Mouse (Mus musculus): ENCODE results near the gene Rab13. TPM values are rescaled to one million over a fixed set of nuclear protein-coding genes. Genes with fewer than 3 reads are reported as not detected.

Rab13 gene
- polyA plus RNA-seq, 1 experiment, result 28.1 TPM

GRCm38 (mm10) chr3:90203619-90204018, 9.9 kb upstream of the Rab13 start:
- no peaks in the 10 kb centered on the region for H3K79me2 ChIP-seq (ENCODE audit: control insufficient read depth, insufficient read depth)
- H3K4me2 ChIP-seq (ENCODE audit: low read depth), result no peak overlapping the region
- H3K36me3 ChIP-seq (ENCODE audit: control insufficient read depth, insufficient read depth), result peaks cover 11% of the 10 kb centered on the region
- no peaks in the 10 kb centered on the region for H3K27me3 ChIP-seq (ENCODE audit: control insufficient read depth, insufficient read depth, insufficient read length)
- no peak for TF ChIP-seq USF1 (IDR thresholded peaks at IDR 0.05; ENCODE audit: low read depth)
- TF ChIP-seq MAX (IDR thresholded peaks at IDR 0.05; ENCODE audit: low read depth), result no peak
- no peak for TF ChIP-seq SRF (IDR thresholded peaks at IDR 0.05; ENCODE audit: control insufficient read depth, insufficient read length, low read depth)
- TF ChIP-seq POLR2A (IDR thresholded peaks at IDR 0.05; ENCODE audit: insufficient read length, low read depth), result no peak
- TF ChIP-seq E2F4 (IDR thresholded peaks at IDR 0.05; ENCODE audit: insufficient read depth), result no peak
- TF ChIP-seq MYOD1 (IDR thresholded peaks at IDR 0.05; ENCODE audit: control insufficient read depth in 1 of 3, insufficient read length in 2 of 3, low read depth in 2 of 3), result no peak
- no peak for TF ChIP-seq TCF3 (IDR thresholded peaks at IDR 0.05; ENCODE audit: insufficient read length, low read depth)
- no peak for TF ChIP-seq POLR2AphosphoS2 (IDR thresholded peaks at IDR 0.05; ENCODE audit: insufficient read length, low read depth)
- no peak for TF ChIP-seq TCF12 (IDR thresholded peaks at IDR 0.05; ENCODE audit: insufficient read depth, poor library complexity, severe bottlenecking)
- TF ChIP-seq REST (IDR thresholded peaks at IDR 0.05; ENCODE audit: insufficient read depth, insufficient read length), result no peak
- TF ChIP-seq MYOG (IDR thresholded peaks at IDR 0.05; ENCODE audit: control insufficient read depth in 1 of 3, insufficient read depth in 1 of 3, insufficient read length in 2 of 3, low read depth in 2 of 3), result no peak
- no peak for TF ChIP-seq CEBPB (IDR thresholded peaks at IDR 0.05; ENCODE audit: insufficient read depth, poor library complexity, severe bottlenecking)
- no peak overlapping the region for H3K4me3 ChIP-seq
- no peak overlapping the region for H3ac ChIP-seq (ENCODE audit: control insufficient read depth, insufficient read length)

- TF ChIP-seq REST (IDR thresholded peaks at IDR 0.05; ENCODE audit: insufficient read depth, insufficient read length), result no peak
- no peak for TF ChIP-seq SRF (IDR thresholded peaks at IDR 0.05; ENCODE audit: control insufficient read depth, insufficient read length, low read depth)
- TF ChIP-seq POLR2A (IDR thresholded peaks at IDR 0.05; ENCODE audit: insufficient read length, low read depth), result no peak
- TF ChIP-seq USF1 (IDR thresholded peaks at IDR 0.05; ENCODE audit: low read depth), result no peak
- no peak for TF ChIP-seq TCF3 (IDR thresholded peaks at IDR 0.05; ENCODE audit: insufficient read length, low read depth)
- no peak for TF ChIP-seq MYOD1 (IDR thresholded peaks at IDR 0.05; ENCODE audit: control insufficient read depth in 1 of 3, insufficient read length in 2 of 3, low read depth in 2 of 3)
- no peak for TF ChIP-seq MAX (IDR thresholded peaks at IDR 0.05; ENCODE audit: low read depth)
- TF ChIP-seq TCF12 (IDR thresholded peaks at IDR 0.05; ENCODE audit: insufficient read depth, poor library complexity, severe bottlenecking), result no peak
- no peak for TF ChIP-seq MYOG (IDR thresholded peaks at IDR 0.05; ENCODE audit: control insufficient read depth in 1 of 3, insufficient read depth in 1 of 3, insufficient read length in 2 of 3, low read depth in 2 of 3)
- Histone ChIP-seq H3K79me2 (ENCODE audit: control insufficient read depth, insufficient read depth) (no peaks in the 10 kb centered on the region), H3K36me3 (ENCODE audit: control insufficient read depth, insufficient read depth) (peaks cover 20% of the 10 kb centered on the region)
Measured at GRCm38 (mm10) chr3:90204582-90204981, 8.9 kb upstream of the Rab13 start.

GRCm38 (mm10) chr3:90208662-90209061, 4.8 kb upstream of the Rab13 start:
- H3ac ChIP-seq (ENCODE audit: control insufficient read depth, insufficient read length), result no peak overlapping the region
- H3K36me3 ChIP-seq (ENCODE audit: control insufficient read depth, insufficient read depth), result peaks cover 49% of the 10 kb centered on the region
- H3K27me3 ChIP-seq (ENCODE audit: control insufficient read depth, insufficient read depth, insufficient read length), result no peaks in the 10 kb centered on the region
- peaks cover 29% of the 10 kb centered on the region for H3K79me2 ChIP-seq (ENCODE audit: control insufficient read depth, insufficient read depth)
- TF ChIP-seq TCF3 (IDR thresholded peaks at IDR 0.05; ENCODE audit: insufficient read length, low read depth) (no peak), USF1 (IDR thresholded peaks at IDR 0.05; ENCODE audit: low read depth) (no peak), MAX (IDR thresholded peaks at IDR 0.05; ENCODE audit: low read depth) (no peak), MYOD1 (IDR thresholded peaks at IDR 0.05; ENCODE audit: control insufficient read depth in 1 of 3, insufficient read length in 2 of 3, low read depth in 2 of 3) (no peak), POLR2A (IDR thresholded peaks at IDR 0.05; ENCODE audit: insufficient read length, low read depth) (no peak), REST (IDR thresholded peaks at IDR 0.05; ENCODE audit: insufficient read depth, insufficient read length) (no peak), CEBPB (IDR thresholded peaks at IDR 0.05; ENCODE audit: insufficient read depth, poor library complexity, severe bottlenecking) (no peak), E2F4 (IDR thresholded peaks at IDR 0.05; ENCODE audit: insufficient read depth) (no peak), POLR2AphosphoS2 (IDR thresholded peaks at IDR 0.05; ENCODE audit: insufficient read length, low read depth) (no peak), TCF12 (IDR thresholded peaks at IDR 0.05; ENCODE audit: insufficient read depth, poor library complexity, severe bottlenecking) (no peak)
- no peak overlapping the region for H3K4me3 ChIP-seq
- no peak overlapping the region for H3K4me2 ChIP-seq (ENCODE audit: low read depth)

More at GRCm38 (mm10) chr3:90204582-90204981, 8.9 kb upstream of the Rab13 start:
- H3K4me2 ChIP-seq (ENCODE audit: low read depth), result no peak overlapping the region
- no peak overlapping the region for H3ac ChIP-seq (ENCODE audit: control insufficient read depth, insufficient read length)
- no peak overlapping the region for H3K4me3 ChIP-seq
- no peaks in the 10 kb centered on the region for H3K27me3 ChIP-seq (ENCODE audit: control insufficient read depth, insufficient read depth, insufficient read length)

- Histone ChIP-seq H3ac (ENCODE audit: control insufficient read depth, insufficient read length) (no peak overlapping the region), H3K4me3 (no peak overlapping the region), H3K4me2 (ENCODE audit: low read depth) (no peak overlapping the region), H3K79me2 (ENCODE audit: control insufficient read depth, insufficient read depth) (peaks cover 29% of the 10 kb centered on the region), H3K27me3 (ENCODE audit: control insufficient read depth, insufficient read depth, insufficient read length) (no peaks in the 10 kb centered on the region), H3K36me3 (ENCODE audit: control insufficient read depth, insufficient read depth) (peaks cover 49% of the 10 kb centered on the region)
- TF ChIP-seq MYOG (IDR thresholded peaks at IDR 0.05; ENCODE audit: control insufficient read depth in 1 of 3, insufficient read depth in 1 of 3, insufficient read length in 2 of 3, low read depth in 2 of 3), result no peak
- TF ChIP-seq CEBPB (IDR thresholded peaks at IDR 0.05; ENCODE audit: insufficient read depth, poor library complexity, severe bottlenecking), result no peak
- no peak for TF ChIP-seq E2F4 (IDR thresholded peaks at IDR 0.05; ENCODE audit: insufficient read depth)
- no peak for TF ChIP-seq TCF3 (IDR thresholded peaks at IDR 0.05; ENCODE audit: insufficient read length, low read depth)
- no peak for TF ChIP-seq MYOD1 (IDR thresholded peaks at IDR 0.05; ENCODE audit: control insufficient read depth in 1 of 3, insufficient read length in 2 of 3, low read depth in 2 of 3)
- no peak for TF ChIP-seq TCF12 (IDR thresholded peaks at IDR 0.05; ENCODE audit: insufficient read depth, poor library complexity, severe bottlenecking)
- no peak for TF ChIP-seq MAX (IDR thresholded peaks at IDR 0.05; ENCODE audit: low read depth)
- no peak for TF ChIP-seq POLR2AphosphoS2 (IDR thresholded peaks at IDR 0.05; ENCODE audit: insufficient read length, low read depth)
- TF ChIP-seq POLR2A (IDR thresholded peaks at IDR 0.05; ENCODE audit: insufficient read length, low read depth), result no peak
- TF ChIP-seq REST (IDR thresholded peaks at IDR 0.05; ENCODE audit: insufficient read depth, insufficient read length), result no peak
- TF ChIP-seq USF1 (IDR thresholded peaks at IDR 0.05; ENCODE audit: low read depth), result no peak
- no peak for TF ChIP-seq SRF (IDR thresholded peaks at IDR 0.05; ENCODE audit: control insufficient read depth, insufficient read length, low read depth)
Measured at GRCm38 (mm10) chr3:90209908-90210566, 3.5 kb upstream of the Rab13 start.

All from myocyte (in vitro differentiated cells).